Mouse (Mus musculus) megakaryocyte, embryonic 14.5 days (primary cell): ENCODE measurements around the gene Srsf5.

Source experiments
- FLI1 ChIP-seq: IDR thresholded peaks from 2 replicates; pipeline ENCODE4 v1.6.1; 2012; ENCODE audit warnings: low read length, inconsistent platforms, mixed read lengths
- GATA1 ChIP-seq: IDR thresholded peaks from 3 replicates; pipeline ENCODE4 v1.6.1; 2012; ENCODE audit warnings: mixed read lengths, low read length, inconsistent platforms, borderline replicate concordance

DNA sequence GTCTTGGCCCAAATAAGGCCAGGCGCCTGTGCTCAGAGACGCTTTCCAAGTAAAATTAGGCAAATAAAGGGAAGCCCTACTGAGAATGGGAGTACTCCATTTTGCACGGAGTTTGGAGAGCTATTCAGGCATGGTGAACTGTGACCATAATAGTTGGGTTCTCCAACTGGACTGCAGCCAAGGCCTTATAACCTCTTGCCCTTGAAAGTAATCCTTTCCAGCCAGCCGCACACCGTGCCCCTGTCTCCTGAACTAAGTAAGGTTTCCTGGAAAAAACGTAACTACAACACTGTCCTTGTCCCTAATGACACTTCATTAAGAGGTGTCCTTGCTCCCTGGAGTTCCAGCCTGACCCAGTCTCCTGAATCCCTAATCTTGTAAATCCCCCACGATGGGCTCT, 19.4 kb upstream of the Srsf5 start:
- TF ChIP-seq FLI1 (no peak), GATA1 (no peak)
